Mouse (Mus musculus) cortical plate, adult 2 months (tissue): Measurements from ENCODE around the gene Dgcr8.

ENCODE experiments used
- CTCF ChIP-seq: fragments of 200-500 bp; IDR thresholded peaks from 2 replicates; pipeline ENCODE4 v1.5.1; 2011; ENCODE audit warnings: mild to moderate bottlenecking, control low read depth, low read length; ENCODE audit not compliant: insufficient read depth; ENCODE audit errors: extremely low read depth
- POLR2A ChIP-seq: fragments of 200-500 bp; IDR thresholded peaks from 2 replicates; pipeline ENCODE4 v1.6.1; 2011; ENCODE audit warnings: mild to moderate bottlenecking, low read length, control low read depth; ENCODE audit not compliant: insufficient read depth; ENCODE audit errors: extremely low read depth

GRCm38 (mm10) chr16:18234671-18235388 lies 54.2 kb downstream of the Dgcr8 start, which contains the start of gene Zdhhc8:
- peak; percentile 79 for TF ChIP-seq POLR2A
- no peak for TF ChIP-seq CTCF
